Mouse (Mus musculus) MEL-GATA-1-ER (cell line): ENCODE measurements at regions not wholly inside any gene's neighbourhood (a gene's known extent, or its start where the extent isn't known, plus 50 kb on each side); places are given as distances from the start of the nearest gene placed in this dataset.

ENCODE experiments used
- DNase-seq: peaks from one replicate; pipeline ENCODE4 v3.0.0-alpha.2; 2012; ENCODE audit warnings: low read depth; ENCODE audit errors: extremely low read depth

DNA sequence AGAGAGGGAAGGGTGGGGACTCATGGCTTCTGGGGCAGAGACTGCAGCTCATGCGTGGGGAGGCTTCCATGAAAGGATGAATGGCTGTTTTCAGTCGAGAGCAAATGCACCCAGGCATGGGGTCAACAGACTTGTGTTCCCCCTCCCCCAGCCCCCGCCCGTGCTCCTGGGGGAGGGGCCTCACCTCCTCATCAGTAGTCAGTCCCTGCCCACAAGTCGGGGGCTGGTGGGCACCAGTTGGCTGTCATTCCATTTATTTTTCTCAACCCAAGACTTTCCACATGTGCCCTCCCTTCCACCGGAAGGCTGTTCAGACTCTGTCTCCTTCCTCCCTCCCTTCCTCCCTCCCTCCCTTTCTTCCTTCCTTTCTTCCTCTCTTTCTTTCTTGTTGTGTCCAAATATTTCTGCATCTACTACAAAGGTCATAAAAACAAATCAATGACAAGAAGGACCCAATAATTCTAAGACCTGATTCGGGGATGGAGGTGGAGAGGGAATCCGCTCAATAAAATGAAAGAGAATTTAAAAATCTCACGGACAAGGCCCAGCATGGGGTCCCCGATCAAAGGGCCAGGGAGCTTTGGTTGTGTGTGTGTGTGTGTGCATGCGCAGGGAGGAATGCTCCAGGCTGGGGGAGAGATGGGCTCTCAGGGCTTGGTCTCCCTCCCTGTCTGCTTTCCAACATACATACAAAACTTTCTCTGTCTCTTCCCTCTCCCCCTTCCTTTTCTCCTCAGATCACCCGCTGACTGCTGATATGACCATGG lies 57.7 kb downstream of the Rpl14 start:
- DNase-seq: no peak

DNA sequence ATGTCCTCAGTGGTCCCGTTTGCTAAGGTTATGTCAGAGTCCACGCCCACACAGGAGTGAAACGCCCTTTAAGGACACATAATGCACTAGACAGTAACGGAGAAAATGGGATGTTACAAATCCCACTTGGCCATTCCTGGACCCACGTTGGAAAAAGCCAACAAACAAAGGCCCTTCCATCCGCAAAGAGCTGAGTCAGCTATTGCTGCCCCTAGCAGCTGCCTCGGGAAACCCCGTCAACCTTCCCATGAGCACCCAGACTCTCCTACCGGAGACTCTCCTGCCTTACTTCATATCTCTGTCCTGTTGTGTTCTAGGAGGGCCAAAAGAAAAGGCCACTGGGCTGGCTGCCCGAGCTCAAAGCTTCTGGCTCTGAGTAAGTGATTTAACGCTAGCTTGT lies 58.4 kb downstream of the Rpl14 start:
- DNase-seq: no peak

DNA sequence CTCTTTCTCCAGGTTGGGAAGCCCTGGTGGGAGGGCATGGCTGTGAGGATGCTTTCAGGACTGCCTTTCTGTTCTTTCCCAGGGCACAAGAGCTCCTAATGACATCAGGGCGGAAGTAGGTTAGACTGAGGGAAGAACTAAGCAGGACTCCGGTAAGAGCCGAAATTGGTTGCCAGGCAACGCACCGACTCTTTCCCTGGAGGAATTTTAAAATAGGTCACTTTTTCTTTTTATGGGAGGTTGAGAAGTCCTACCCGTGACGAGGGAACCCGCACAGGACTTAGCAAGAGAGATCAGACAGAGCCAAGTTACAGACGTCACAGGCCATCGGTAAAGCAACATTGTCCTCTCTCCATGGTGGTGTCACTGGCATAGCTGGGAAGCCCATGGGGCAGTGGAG lies 61.6 kb downstream of the Rpl14 start:
- DNase-seq: no peak

DNA sequence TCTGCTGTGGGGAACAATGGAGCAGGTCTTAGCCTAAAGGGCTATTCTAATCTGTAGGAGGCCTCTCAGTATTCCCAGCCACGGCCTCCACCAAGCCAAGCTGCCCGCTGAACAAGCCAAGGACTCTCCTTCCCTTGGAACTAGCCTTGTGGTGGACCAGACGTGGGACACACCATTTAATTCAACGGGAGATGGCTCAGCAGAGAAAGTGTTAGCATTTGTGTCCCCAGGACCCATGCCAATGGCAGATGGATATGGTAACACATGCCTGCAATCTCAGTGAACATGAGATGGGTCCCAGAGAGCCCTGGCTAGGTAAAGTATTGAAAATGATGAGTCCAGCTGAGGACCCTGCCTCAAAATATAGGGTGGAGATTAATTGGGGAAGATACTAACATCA lies 71.4 kb downstream of the Rpl14 start:
- DNase-seq: no peak

DNA sequence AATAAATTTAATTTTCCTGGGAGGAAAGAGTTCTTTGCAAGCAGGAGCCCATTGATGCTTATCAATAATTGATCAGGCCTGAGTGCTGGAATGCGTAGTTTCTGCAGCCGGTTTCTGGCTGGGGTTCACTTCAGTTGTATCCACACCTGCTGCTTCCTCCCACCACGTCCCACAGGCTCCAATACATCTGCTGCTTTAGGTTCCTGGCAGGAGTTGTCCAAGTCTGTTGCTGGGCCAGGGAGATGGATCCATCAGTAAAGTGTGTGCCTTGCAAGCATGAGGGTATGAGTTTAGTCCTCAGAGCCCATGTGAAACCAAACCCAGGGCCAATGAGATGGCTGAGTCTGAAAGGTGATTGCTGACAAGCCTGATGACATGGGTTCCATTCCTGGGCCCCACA lies 72.1 kb downstream of the Rpl14 start:
- DNase-seq: no peak

DNA sequence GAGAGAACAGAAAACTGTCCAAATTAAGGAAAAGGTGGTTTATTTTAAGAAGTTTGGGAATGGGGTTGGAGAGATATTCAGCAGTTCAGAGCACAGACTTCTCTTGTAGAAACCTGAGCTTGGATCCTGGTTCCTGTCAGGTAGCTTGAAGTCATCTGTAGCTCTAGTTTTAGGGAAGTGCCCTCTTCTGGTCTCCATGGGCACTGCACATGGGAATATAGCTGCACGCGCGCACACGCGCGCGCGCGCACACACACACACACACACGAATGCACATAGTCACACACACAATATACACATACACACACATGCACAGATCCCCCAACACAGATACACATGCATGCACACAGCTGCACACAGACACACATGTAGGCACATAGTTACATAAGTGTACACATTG lies 74.5 kb downstream of the Rpl14 start:
- DNase-seq: no peak

DNA sequence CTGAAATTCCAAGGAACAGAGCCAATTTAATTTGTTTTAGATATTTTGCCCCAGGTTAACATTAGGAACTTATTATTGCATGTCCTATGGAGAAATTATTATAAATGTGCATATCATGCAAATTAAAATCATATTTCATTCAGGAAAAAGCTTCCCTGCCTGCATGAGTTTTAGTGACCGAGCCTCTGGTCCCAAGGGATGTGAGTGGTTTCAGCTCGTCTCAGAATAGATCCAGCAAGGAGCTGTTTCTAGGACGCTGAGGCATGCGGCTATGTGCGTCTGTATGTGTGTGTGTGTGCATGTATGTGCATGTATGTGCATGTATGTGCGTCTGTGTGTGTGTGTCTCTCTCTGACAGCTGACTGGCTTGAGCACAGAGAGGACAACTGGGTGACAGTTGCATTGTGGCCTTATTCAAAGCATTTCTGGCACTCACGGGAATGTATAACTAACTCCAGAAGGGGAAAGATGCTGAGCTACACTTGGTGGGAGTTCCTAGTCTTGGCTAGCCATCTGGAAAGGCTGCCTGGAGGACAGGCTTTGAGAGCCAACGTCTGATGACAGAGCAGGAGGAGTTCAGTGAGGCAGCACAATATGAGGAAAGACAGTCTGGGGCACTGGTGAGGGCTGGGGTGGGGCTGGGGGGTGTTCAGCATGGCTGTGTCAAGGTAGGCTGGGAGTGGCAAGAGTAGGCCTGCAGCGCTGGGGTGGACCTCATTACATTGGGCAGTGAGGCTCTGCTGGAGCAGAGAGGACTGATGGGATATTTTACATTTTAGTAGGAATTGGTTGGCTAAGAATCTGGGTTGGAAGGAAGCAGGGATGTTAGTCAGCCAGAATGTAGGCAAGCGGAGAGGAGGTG lies 75.8 kb downstream of the Rpl14 start:
- no peak for DNase-seq

DNA sequence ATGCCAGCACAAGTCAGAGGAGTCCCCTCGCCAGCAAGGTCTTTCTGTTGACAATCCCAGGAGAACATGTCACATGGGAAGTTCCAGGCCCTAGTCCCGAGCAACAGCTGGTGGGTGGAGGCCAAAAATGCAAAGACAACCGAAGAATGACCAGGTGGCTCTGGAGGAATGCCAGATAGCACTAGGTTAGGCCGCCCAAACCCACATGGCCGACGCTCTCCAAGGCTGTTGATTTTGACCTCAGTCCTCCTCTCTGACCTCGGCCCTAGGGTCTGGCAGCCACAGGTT lies 76.4 kb downstream of the Rpl14 start:
- DNase-seq: no peak

DNA sequence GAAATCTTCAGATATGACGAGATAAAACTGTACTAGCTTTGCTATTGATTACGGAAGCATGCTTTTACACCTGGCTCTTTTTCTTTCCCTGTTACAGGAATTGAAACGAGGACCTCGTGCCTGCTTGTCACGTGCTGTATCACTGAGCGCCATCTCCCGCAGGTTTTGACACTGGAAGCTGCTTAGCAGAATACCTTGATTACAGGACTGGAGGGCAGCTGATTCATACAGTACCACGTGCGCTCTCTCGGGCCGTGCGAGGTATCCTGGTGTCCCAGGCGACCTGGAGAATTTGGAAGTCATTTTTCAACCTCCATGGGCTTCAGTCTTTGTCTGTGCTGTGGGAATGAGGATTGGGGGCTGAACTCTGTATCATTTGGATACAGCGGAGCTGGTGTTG lies 81.5 kb downstream of the Rpl14 start:
- DNase-seq: no peak

DNA sequence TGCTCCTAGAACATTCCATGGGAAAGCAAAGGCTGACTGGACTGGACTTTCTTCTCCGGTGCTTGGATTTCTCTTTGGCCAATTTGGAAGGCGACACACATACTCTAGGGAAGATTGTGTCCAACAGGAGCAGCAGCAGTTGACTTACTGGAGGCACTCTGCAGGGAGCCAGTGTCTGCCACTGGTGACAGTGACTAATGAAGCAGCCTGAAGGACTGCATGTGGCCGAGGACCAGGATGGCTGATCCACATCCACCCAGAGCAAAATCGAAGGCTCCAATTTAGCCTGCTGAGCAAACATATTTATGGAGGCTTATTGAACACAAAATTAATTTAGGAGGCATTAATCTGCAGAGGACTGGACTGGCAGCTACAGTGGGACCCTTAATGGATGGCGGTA lies 81.9 kb downstream of the Rpl14 start:
- DNase-seq: no peak

DNA sequence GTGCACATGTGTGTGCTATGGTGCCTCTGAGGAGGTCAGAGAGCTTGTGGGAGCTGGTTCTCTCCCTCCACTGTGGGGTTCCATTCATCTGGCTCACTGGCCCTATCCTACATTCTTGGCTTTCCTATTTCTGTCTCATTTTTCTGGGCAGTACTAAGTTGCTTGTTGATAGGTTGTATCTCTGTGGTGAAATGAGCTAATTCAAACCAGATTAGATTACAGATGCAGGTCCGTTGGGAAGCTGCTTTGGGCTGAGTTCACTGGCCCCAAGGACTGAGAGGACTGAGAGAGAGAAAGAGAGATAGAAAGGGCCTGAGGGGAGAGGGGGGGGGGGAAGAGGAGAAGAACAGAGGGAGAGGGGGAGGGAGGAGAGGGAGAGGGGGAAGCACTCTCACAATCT lies 83.5 kb downstream of the Rpl14 start:
- DNase-seq: no peak

DNA sequence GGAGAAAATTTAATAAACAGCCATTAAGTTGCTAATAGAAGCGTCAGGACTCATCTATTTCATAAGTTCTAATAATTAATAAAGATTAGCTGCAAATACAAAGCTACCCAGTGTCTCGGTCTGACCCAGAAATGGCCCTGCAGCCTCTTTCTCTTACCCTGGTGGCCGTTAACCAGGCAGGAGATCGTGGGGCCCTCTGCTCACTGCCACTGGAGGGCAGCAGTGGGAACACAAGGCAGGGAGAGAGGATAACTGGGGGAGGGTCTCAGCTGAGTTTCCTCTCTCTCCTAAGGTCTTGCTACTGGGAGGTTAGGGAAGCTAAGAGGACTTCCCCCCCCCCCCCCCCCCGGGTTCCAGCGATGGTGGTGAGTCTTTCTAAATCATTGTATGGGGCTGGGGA lies 85.7 kb downstream of the Rpl14 start:
- no peak for DNase-seq

DNA sequence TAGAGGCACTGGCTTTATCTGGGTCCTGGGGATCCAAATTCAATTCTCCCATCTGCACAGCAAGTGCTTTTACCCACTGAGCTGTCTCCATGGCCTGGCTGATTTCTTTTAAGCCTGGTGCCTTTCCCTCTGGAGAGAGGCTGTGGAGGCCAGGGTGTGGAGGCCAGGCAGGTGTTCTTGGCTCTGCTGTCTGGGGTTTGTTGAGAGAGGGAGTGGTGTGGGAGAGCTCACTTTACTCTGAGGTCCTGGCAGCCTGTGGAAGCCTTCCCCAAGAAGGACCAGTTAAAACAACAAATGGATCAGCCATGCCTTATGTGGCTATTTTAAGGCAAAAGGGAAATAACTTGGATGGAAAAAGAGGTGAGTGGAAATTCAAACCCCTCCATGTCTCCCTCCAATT lies 86.5 kb downstream of the Rpl14 start:
- no peak for DNase-seq

DNA sequence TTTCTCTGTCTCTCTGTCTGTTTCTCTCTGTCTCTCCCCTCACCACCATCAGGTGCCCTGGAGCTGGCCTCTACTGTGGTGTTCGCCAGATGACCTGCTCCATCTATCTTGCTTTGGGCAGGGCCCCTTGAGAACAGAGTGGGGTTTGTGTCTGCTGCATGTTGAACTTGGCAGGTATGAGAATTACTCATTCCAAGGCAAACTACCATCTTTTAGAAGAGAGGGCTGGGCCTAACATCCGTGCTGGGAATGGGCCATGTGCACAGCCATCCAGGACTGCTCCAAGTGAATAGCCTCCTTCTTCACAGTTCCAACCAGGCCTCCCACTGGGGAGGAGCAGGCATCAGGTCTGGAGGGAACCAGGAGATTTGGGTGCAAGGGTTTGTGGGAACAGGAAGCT lies 87.3 kb downstream of the Rpl14 start:
- DNase-seq: no peak

DNA sequence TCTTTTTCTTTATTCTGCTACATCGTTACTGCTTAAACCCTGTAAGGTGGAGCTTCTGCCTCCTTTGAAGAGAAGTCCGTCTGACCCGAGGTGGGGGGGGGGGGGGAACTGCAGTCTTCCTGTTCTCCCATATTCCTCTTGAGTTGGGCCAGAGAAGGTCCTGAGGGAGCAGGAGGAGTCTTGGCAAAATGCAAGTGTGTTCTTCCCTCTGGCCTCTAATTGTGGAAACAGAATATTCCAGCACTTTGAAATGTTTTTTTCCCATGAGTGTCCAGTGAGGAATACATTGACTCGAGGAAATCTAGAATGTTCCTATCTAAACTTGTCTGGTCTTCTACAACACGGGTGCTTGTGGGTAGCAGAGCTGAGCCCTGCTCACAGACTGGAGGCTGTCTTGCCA lies 90.0 kb downstream of the Rpl14 start:
- no peak for DNase-seq

DNA sequence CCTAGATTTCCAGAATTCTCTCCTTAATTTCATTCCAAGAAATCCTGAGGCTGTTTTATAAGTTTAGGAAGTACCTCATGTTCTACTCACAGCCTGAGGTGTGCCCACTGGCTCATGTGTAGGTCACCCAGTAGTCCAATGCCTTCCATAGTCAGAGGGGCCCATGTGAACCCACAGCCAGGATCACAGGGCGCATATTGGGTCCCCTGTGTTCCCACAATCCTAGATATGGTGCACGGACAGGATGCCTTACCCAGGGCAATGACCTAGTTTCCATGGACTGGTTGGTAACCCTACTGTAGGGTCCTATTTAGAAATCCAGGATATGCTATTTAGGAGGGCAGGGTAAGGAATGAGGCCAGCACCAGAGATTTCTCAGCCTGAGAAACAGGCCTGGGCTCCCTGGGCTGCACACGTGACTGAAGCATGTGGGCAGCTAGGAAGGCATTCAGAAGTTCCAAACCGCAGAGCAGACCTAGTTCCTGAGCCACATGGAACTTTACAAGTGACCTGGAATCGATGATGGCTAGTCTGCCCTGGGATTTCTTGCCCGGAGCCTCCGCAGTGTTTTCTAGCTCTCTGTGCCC lies 90.5 kb downstream of the Rpl14 start:
- no peak for DNase-seq

DNA sequence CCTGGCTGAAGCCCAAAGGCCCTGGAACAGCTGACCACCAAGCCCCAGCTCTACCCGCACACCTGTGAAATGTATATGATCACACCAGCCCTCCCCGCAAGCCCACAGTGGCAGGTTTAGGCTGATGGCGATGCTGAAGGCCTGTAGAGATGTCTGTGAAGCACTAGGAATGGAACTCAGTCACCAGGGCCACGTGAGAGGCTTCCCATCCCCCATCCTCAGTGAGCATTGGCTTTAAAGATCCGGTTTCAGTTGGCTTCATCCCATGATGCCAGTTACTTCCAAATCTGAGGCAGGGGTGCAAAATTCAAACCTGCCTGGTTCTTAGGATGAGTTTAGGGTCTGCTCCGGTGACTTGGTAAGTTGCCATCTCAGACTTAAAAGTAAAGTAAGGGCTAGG lies 91.9 kb downstream of the Rpl14 start:
- DNase-seq: no peak

DNA sequence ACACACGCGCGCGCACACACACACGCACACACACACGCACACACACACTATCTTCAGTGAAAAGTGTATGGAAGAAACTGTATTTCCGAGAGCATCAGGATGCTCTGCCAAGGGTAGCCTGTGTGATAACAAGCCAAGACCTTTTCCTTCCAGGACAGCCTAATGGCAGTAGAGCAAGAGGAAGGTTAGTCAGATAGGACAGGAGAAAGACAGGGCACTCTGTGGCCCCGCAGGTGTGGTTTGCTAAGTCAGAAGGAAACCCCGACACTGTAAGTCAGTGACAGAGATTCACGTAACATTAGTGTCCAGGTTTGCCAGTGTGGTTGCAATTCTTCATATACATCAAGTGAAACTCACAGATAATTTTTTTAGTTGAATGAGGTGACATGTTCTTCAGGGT lies 92.8 kb downstream of the Rpl14 start:
- DNase-seq: no peak

DNA sequence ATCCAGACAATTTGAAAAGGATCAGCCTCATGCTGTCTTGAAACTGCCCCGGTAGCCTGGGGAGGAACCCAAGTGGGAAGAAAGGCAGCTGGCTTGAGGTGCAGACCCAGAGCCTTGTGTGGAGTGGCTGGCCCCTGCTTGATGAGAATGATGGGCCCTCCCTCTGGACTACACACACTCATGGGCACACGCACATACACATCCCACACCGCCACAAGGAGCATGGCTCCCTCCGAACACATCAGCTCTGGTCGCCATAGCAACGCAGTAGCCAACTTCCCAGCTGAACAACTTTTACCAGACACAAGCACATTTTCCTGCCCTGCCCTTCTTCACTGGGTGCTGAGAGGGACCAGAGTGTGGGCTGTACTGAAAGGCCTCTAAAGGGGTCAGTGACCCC lies 101.2 kb downstream of the Rpl14 start:
- no peak for DNase-seq

DNA sequence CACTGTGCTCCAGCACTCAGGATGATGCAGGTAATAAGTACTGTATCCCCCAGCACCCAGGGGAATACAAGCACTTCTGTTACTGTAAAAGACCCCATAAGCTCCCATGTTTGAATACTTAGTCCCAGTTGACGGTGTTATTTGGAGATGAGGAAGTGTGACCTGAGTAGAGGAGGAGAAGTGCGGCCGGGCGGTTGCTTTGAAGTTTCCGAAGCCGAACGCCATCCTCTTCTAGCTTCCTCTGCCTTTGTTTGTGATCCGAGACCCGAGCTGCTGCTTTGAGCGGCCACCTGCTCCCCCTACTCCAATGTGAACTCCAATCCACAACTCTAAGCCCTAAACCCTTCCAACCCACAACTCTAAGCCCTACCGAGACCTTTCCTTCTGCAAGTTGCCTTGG lies 103.6 kb downstream of the Rpl14 start:
- DNase-seq: no peak

DNA sequence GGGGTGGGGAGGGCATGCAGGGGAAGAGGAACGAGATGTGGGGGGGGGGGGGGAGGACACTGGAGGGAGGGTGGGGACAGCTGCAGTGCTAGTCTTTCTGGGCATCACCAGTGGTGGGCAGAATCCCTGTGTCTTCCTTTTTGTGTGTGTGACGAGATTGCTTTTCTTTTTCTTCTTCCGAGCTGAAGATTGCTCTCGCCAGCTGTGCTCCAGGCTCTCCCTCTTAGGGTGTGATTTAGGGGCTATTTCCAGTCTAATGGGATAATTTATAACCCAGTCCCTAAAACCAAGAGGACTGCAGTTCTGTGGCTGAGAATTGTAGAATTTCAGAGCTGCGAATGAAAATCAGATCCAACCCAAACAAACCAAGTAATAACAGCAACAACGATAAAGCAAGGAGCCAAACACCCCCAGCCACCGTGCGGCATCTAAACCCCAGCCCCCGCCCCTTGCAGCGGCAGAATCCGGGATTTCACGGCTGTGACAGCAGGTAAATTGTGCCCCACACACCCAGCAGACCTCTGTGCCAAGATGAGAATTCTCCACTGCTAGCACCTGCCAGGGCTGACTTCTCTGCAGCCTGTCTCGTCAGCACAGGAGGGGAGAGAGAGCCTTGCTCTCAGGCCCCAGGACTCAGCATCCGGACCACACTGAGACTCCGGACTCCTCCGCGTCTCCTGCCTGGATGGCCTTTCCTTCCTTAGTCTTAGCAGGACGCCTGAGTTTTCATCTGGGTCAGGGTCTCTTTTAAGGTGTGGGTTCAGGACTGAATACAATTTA lies 104.3 kb downstream of the Rpl14 start:
- DNase-seq: no peak

DNA sequence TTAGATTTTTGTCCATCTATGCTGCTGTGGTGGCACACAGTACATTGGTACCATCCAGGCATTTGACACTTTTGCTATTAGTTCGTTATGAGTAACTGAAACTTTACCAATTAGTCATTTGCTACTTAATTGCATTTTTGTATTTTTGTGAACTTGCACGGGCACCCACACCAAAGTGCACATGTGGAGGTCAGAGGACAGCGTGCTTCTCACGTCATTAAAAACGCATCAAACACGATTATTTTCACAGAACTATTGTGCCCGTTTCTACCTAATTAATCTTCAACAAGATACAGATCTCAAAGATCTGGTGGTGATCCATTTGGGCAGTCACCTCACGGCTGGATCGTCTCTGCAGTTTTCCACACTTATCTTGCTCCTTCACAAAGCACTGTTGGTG lies 105.1 kb downstream of the Rpl14 start:
- no peak for DNase-seq
